Mouse (Mus musculus): Measurements from ENCODE around the gene Hpf1. TPM values are rescaled to one million over a fixed set of nuclear protein-coding genes. Genes with fewer than 3 reads are reported as not detected.

Hpf1 gene
- polyA plus RNA-seq, 1 experiment, result 214 TPM

DNA sequence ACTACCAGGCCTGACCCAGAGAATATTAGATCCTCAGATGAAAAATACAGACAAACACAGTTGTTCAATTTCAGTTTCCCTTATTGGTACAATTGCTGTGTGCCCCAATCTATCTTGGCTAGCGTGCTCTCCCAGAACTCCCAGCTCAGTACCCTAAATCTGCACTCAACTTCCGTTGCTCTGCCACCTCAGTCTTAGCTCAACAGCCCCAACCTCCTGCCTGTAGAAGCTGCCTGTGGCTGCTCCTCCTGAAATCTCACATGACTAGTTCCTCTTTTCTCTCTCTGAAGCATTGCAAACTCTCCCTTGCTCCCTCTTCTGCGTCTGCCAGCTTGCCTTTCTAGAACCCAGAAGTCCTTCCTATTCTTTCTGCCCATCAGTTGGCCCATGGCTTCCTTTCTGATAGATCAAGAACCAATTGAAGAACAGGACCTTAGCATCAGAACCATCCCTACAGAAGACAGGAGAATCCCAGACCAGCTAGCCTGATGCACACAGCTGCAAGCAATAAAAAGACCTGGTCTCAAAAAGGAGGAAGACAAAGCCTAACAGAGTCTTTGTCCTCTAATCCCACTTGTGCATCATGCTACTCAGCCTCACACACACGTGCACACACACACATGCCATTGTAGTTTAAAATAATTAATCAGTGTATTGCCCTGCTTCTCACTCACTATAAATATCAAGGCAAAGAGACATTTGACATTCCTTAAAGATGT, 6.6 kb upstream of the Hpf1 start:
- no peak overlapping the region for H3K27ac ChIP-seq (ENCODE audit: control insufficient read depth, insufficient read depth, low read depth, low read length, poor library complexity)
- 3% methylated on average over 4 of the region's 4 CpGs for WGBS
- H3K4me3 ChIP-seq (replicated peaks; ENCODE audit: control insufficient read depth, low read depth, low read length), result no peak overlapping the region
- TF ChIP-seq POLR2A (IDR thresholded peaks at IDR 0.05; ENCODE audit: borderline replicate concordance, control insufficient read depth, low read depth, low read length) (no peak), CTCF (IDR thresholded peaks at IDR 0.05; ENCODE audit: control insufficient read depth, insufficient read depth, low read length) (no peak)
- H3K4me1 ChIP-seq (ENCODE audit: control insufficient read depth, insufficient read depth, low read length), result no peaks in the 10 kb centered on the region

DNA sequence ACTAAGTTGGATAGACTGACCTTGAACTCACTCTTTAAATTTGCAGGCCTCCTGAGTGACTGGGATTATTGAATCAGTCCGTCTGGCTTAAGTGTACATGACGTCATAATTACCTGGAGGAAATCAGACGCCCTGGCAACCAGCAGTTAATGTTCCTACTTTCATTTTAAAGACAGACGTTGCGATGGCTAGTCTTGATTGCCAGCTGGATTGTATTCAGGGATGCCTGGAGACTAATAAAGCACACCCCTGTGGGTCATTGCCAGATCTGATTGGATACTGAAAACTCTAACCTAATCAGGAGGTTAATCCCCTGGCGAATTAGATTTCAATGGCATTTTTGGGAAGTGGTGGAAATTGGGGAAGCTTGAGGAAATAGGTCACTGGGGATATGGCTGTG, 3.5 kb upstream of the Hpf1 start:
- no peak for TF ChIP-seq POLR2A (IDR thresholded peaks at IDR 0.05; ENCODE audit: borderline replicate concordance, control insufficient read depth, low read depth, low read length)
- no peak for TF ChIP-seq CTCF (IDR thresholded peaks at IDR 0.05; ENCODE audit: control insufficient read depth, insufficient read depth, low read length)
- no peak overlapping the region for H3K4me3 ChIP-seq (replicated peaks; ENCODE audit: control insufficient read depth, low read depth, low read length)
- H3K4me1 ChIP-seq (ENCODE audit: control insufficient read depth, insufficient read depth, low read length), result peaks cover 1% of the 10 kb centered on the region; the same call in 1 of the 2 replicates
- 66% methylated on average over 6 of the region's 6 CpGs for WGBS
- no peak overlapping the region for H3K27ac ChIP-seq (ENCODE audit: control insufficient read depth, insufficient read depth, low read depth, low read length, poor library complexity)

- TF ChIP-seq POLR2A (IDR thresholded peaks at IDR 0.05; ENCODE audit: borderline replicate concordance, control insufficient read depth, low read depth, low read length) (no peak), CTCF (IDR thresholded peaks at IDR 0.05; ENCODE audit: control insufficient read depth, insufficient read depth, low read length) (no peak)
- WGBS, result 66% methylated on average over 11 of the region's 11 CpGs
Measured at GRCm38 (mm10) chr8:60889131-60889842, 931 bp upstream of the Hpf1 start.

DNA sequence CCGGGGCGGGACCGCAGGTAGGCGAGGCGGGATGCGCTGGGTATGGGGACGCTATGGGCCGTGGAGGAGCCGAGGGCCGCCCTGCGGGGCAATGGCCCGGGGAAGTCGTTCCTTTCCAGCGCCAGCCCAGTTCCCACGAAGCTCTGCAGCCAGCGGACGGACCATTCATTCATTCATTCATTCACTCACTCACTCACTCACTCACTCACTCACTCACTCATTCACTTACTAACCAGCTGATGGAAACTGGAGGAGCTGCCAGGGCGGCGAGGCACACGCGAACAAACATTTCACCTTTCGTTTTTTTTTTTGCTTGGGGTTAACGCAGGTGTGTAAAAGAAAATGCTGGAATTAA, 279 bp downstream of the Hpf1 start:
- TF ChIP-seq POLR2A (IDR thresholded peaks at IDR 0.05; ENCODE audit: borderline replicate concordance, control insufficient read depth, low read depth, low read length), result no peak
- TF ChIP-seq CTCF (IDR thresholded peaks at IDR 0.05; ENCODE audit: control insufficient read depth, insufficient read depth, low read length), result no peak
- WGBS, result 1% methylated on average over 23 of the region's 23 CpGs
- H3K27ac ChIP-seq (ENCODE audit: control insufficient read depth, insufficient read depth, low read depth, low read length, poor library complexity), result peak overlapping the region; percentile 50; the same call in 1 of the 2 replicates
- peaks cover 1% of the 10 kb centered on the region; the same call in 1 of the 2 replicates for H3K4me1 ChIP-seq (ENCODE audit: control insufficient read depth, insufficient read depth, low read length)
- peak overlapping the region; percentile 88 for H3K4me3 ChIP-seq (replicated peaks; ENCODE audit: control insufficient read depth, low read depth, low read length)

More at GRCm38 (mm10) chr8:60889131-60889842, 931 bp upstream of the Hpf1 start:
- Histone ChIP-seq H3K4me3 (replicated peaks; ENCODE audit: control insufficient read depth, low read depth, low read length) (no peak overlapping the region), H3K27ac (ENCODE audit: control insufficient read depth, insufficient read depth, low read depth, low read length, poor library complexity) (no peak overlapping the region), H3K4me1 (ENCODE audit: control insufficient read depth, insufficient read depth, low read length) (peaks cover 1% of the 10 kb centered on the region; the same call in 1 of the 2 replicates)

DNA sequence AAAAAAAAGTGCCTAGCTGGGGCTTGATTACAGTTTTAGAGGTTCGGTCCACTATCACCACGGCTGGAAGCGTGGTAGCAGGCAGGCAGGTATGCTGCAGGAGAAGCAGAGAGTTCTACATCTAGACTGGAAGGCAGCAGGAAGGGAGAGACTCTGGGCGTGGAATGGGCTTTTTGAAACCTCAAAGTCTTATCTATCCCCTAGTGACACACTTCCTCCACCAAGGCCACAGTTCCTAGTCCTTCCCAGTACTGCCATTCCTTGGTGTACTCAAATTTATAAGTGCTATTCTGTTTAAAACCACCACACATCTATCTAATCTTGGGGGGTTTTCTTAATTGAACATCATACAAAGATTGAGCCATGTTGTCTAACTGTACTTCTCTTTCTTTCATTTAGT, 1.5 kb downstream of the Hpf1 start:
- peak overlapping the region; percentile 8 for H3K4me3 ChIP-seq (replicated peaks; ENCODE audit: control insufficient read depth, low read depth, low read length)
- H3K4me1 ChIP-seq (ENCODE audit: control insufficient read depth, insufficient read depth, low read length), result peaks cover 1% of the 10 kb centered on the region; the same call in 1 of the 2 replicates
- TF ChIP-seq POLR2A (IDR thresholded peaks at IDR 0.05; ENCODE audit: borderline replicate concordance, control insufficient read depth, low read depth, low read length) (no peak), CTCF (IDR thresholded peaks at IDR 0.05; ENCODE audit: control insufficient read depth, insufficient read depth, low read length) (no peak)
- 83% methylated on average over 4 of the region's 4 CpGs for WGBS
- no peak overlapping the region for H3K27ac ChIP-seq (ENCODE audit: control insufficient read depth, insufficient read depth, low read depth, low read length, poor library complexity)

DNA sequence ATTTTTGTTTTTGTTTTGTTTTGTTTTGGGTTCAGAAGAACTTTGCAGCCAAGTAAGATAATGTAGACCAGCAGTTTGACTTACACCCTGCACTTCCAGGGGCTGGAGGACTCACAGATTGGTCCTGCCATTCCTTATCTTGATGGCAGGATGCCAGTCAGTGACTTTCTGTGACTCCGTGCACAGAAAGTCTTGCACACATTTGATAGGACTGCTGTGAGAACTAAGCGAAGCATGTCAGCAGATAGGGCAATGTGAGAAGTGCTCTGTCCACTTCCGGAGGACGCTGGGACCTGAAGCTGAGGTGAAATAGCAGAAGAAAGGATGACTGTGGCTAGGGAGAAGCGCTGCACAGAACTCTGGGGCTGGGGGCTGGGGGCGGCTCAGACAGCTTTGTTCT, 5.7 kb downstream of the Hpf1 start:
- 64% methylated on average over 6 of the region's 6 CpGs for WGBS
- no peak for TF ChIP-seq POLR2A (IDR thresholded peaks at IDR 0.05; ENCODE audit: borderline replicate concordance, control insufficient read depth, low read depth, low read length)
- TF ChIP-seq CTCF (IDR thresholded peaks at IDR 0.05; ENCODE audit: control insufficient read depth, insufficient read depth, low read length), result no peak
- Histone ChIP-seq H3K27ac (ENCODE audit: control insufficient read depth, insufficient read depth, low read depth, low read length, poor library complexity) (no peak overlapping the region), H3K4me1 (ENCODE audit: control insufficient read depth, insufficient read depth, low read length) (peaks cover 1% of the 10 kb centered on the region; the same call in 1 of the 2 replicates), H3K4me3 (replicated peaks; ENCODE audit: control insufficient read depth, low read depth, low read length) (no peak overlapping the region)

GRCm38 (mm10) chr8:60900147-60900546, 9.9 kb downstream of the Hpf1 start:
- Histone ChIP-seq H3K4me3 (replicated peaks; ENCODE audit: control insufficient read depth, low read depth, low read length) (no peak overlapping the region), H3K27ac (ENCODE audit: control insufficient read depth, insufficient read depth, low read depth, low read length, poor library complexity) (no peak overlapping the region), H3K4me1 (ENCODE audit: control insufficient read depth, insufficient read depth, low read length) (no peaks in the 10 kb centered on the region)
- no peak for TF ChIP-seq POLR2A (IDR thresholded peaks at IDR 0.05; ENCODE audit: borderline replicate concordance, control insufficient read depth, low read depth, low read length)
- TF ChIP-seq CTCF (IDR thresholded peaks at IDR 0.05; ENCODE audit: control insufficient read depth, insufficient read depth, low read length), result no peak
- 75% methylated on average over 9 of the region's 9 CpGs for WGBS

DNA sequence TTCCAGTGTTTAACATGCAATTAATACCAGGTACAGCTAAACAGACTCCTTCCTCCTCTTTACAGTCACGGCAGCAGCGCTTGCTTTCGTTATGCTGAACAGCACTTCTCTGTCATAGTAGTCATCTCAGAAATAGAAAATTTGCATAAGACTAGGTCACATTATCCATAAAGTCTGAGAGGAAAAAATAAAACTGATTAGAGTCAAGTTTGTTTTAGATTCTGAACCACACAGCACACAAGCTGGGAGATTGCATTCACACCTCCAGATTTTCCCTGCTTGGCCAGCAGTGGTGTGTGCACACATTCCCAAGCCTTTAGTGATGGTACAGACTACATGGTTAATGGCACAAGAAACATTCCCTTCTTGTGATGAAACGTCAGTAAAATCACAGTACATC, 21.9 kb downstream of the Hpf1 start:
- Histone ChIP-seq H3K4me3 (replicated peaks; ENCODE audit: control insufficient read depth, low read depth, low read length) (no peak overlapping the region), H3K4me1 (ENCODE audit: control insufficient read depth, insufficient read depth, low read length) (no peaks in the 10 kb centered on the region), H3K27ac (ENCODE audit: control insufficient read depth, insufficient read depth, low read depth, low read length, poor library complexity) (no peak overlapping the region)
- TF ChIP-seq CTCF (IDR thresholded peaks at IDR 0.05; ENCODE audit: control insufficient read depth, insufficient read depth, low read length) (no peak), POLR2A (IDR thresholded peaks at IDR 0.05; ENCODE audit: borderline replicate concordance, control insufficient read depth, low read depth, low read length) (no peak)
- WGBS, result 90% methylated on average over 4 of the region's 4 CpGs

All from bone marrow, adult 2 months (tissue).